Mouse (Mus musculus) common myeloid progenitor, adult 5-6 weeks (primary cell): ENCODE results near the gene Rabac1. TPM values are rescaled to one million over a fixed set of nuclear protein-coding genes. Genes with fewer than 3 reads are reported as not detected.

Experiments
- ATAC-seq: replicated peaks from 2 replicates; pipeline ENCODE4 v1.8.0; 2016; ENCODE audit warnings: low read depth, mild to moderate bottlenecking, moderate TSS enrichment, inconsistent platforms; ENCODE audit not compliant: poor library complexity, severe bottlenecking
- total RNA-seq: library from RNA; stranded (forward); fragments of 200-1000, 187-1606 nt; gene quantifications from 2 replicates; pipeline ENCODE4 v1.2.3, GENCODE M21; 2017

Gene Rabac1
- total RNA-seq, 1 experiment from 2014 or later: 82.6 TPM

DNA sequence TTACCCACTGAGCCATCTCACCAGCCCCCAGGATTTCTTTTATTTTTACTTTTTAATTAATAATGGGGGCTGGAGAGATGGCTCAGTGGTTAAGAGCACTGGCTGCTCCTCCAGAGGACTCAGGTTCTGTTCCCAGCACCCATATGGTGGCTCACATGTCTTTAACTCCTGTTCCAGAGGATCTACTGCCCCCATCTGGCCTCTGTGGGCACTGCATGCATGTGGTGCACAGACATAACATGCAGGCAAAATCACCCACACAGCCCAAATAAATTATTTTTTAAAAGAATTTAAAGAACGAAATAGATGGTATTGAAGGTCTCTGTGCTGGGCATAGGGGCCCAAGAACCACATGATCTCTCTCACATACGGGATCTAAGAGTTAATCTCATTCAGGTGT is 11.8 kb upstream of the Rabac1 start:
- ATAC-seq: no peak

DNA sequence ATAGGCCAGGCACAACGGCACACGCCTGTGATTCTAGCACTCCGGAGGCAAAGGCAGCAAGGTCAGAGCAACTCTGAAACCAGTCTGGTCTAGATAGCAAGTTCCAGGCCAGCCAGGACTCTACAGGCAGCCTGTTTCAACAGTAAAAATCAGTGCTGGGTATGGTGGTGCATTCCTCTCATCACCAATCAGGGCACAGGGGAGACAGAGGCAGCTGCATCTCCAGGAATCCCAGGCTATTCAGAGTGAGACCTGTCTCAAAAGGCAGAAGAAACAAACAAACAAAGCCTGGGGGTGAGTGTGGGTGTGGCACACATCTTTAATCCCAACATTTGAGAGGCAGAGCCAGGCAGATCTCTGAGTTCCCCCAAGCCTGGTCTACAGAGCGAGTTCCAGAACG is 10.8 kb upstream of the Rabac1 start:
- ATAC-seq: no peak

DNA sequence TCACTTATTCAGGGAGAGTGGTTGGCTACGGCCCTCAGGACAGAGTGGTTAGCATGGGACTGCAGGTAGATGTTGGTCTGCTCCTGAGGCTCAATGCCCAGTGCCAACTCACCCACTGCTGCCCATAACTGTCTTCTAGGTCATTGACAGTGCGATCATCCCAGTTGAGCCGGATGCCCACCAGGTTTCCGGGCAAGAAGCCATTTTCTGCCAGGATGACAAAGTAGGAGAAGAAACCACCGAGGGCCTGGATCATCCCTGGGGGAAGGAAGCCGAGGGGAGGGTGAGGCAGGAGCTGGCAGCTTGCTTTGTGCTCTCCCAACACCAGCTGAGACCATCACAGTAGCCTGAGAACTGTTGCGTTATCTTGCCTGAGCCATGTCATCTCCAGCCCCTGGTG is 7.9 kb upstream of the Rabac1 start:
- no peak for ATAC-seq

DNA sequence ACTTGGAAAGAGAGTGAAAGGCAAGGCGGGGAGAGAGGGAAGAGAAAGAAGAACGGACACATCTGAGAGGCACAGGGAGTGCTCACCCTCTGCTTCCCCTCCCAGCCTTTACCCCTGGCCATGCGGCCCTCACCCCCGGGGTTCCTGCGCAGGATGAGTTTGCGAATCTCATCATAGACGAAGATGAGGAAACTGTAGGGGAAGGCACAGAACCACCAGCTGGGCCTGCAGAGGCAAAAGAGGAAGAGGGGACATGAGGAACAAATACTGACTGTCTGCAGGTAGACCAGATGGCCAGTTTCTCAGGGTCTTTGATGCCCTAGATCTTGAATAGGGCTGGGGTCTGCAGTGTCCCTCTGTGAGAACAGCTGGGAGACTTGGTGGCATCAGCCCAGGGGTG is 6.2 kb upstream of the Rabac1 start:
- peak; percentile 84 for ATAC-seq

DNA sequence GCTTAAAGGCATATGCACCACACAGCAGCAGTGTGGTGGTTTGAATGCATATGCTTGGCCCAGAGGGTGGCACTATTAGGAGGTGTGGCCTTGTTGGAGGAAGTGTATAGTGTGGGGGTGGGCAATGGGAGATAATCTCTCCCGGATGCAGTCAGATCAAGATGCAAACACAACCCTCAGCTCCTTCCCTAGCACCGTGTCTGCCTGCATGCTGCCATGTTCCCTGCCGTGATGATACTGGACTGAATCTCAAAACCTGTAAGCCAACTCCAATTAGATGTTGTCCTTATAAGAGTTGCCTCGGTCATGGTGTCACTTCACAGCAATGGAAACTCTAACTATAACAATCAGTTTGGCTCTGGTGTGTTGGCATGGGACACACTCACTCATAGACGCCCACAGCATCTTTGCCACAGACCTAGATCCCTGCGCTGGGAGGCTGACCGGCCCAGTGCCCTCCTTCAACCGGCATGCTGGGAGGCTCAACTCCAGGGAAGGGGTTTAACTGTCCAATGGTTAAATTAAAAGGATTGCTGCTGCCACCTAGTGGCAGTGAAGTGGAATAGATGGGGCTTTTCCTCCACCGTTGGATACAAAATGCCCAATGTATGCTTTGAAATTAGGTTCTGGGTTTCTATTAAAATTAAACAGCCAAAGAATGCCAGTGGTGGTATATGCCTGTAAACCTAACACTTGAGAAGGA is 2.5 kb upstream of the Rabac1 start:
- ATAC-seq: peak; percentile 23; the same call in 1 of the 2 replicates

DNA sequence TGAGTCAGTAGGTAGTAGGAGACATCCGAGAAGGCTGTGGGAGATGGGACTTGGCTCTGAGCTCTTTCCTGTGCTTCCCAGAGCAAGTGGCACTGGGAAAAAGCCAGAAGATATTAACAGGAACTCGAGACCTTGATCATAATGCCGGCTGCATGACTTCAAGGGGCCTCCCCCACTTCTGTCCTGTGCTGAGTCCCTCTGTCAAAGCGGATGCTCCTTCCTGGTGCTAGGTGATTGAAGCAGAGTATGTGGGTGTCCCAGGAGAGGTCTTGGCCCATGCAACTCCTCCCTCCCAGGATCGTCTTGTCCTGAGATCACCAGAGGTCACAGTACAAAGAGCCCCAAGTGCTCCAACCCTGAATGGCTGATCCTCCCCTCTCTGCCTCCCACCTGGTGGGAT is 1.3 kb upstream of the Rabac1 start:
- no peak for ATAC-seq

DNA sequence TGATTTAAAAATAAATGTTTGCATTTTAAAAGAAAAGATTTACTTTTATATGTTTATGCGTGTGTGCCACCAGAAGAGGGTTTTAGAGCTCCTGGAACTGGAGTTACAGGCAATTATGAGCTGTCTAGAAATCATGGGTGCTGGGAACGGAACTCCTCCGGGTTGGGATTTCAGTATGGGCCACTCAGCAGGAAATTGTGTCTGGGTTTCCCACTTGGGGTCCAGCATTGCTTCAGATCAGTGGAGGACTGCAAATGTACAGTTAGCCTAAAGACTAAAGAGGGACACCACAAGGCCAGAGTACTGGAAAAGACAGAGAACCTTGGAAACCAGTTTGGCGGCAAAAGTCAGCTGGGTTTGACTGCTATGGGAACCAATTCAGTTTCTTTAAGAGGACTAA is 654 bp upstream of the Rabac1 start:
- ATAC-seq: no peak

DNA sequence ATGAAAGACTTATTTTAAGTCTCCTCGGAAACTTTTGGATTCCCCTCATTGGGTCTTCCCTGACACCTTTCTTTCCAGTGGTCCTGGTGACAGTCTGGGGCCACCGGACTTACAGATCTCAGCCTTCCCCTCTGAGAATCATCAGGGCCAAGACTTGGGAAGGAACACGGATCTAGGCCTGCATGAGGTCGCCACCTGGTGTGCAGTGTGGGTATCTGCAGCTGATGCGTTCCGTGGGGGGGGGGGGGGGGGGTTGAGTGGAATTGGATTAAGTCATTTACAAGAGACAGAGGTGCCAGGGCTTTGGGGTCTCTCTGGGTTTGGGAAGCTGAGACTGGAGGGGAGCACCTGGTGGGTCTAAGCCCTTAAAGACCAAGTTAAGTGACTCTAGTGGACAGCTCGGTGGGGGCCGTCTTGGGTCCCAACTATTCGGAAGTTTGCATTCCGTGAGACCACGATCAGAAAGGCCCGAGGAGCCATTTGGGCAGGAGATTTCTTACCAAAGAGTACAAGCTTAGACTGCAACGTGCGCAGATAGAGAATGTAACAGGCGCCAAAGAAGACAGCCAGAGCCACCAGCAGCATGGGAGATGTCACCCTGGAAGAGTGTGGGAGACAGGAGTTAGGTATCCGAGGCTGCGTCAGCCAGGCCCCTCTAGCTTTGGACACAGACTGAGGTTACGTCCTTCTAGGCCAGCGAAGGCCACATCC is 1.1 kb downstream of the Rabac1 start:
- ATAC-seq: no peak

DNA sequence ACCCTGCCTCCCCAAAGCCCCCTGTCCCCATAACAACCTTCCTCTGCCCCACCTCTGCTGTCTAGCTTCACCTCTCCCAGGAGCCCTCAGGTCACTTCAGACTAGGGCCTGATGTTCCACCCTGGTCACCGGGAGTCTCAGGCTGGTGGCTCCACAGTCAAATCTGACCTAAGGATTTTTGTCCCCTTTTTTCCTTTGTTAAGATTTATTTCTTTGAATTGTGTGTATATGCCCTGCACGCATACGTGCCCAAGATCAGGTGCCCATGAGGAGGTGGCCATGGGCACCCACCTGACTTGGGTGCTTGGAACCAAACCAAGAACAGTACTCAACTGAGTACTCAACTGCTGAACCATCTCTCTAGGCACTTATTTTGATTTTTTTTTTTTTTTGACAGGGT is 2.2 kb downstream of the Rabac1 start:
- ATAC-seq: no peak

DNA sequence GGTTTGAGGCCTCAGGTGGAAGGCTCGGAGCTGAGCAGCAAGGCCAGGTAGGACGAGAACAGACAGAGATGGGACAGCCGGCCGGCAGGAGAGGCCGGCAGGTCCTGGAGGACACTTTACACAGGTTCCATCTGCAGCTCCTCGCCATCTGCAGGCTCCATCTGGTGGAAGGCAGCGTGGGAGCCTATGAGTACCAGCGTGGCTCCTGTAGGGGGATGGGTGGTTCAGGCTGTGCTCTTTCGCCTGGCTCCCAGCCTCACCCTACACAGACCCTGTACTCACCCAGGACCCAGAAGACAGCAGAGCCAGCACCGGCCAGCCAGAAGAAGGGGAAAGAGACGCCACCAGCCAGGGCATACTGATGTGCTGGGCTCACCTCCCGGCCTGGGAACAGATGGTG is 2.7 kb downstream of the Rabac1 start:
- no peak for ATAC-seq

DNA sequence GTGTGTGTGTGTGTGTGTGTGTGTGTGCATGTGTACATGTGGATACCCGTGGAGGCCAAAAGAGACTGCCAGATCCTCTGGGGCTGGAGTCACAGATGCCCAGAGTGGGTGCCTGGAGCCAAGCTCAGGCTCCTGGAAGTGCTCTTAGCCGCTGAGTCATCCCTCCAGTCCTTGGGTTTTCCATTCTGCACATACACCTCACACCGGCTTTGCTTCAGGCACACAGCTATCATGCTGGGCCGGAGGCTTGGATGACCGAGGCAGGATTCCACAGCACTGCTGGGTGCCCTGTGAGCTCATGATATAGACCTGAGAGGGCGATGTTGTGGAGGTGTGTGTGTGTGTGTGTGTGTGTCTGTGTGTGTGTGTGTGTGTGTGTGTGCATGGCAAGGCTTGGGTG is 4.1 kb downstream of the Rabac1 start:
- ATAC-seq: no peak

DNA sequence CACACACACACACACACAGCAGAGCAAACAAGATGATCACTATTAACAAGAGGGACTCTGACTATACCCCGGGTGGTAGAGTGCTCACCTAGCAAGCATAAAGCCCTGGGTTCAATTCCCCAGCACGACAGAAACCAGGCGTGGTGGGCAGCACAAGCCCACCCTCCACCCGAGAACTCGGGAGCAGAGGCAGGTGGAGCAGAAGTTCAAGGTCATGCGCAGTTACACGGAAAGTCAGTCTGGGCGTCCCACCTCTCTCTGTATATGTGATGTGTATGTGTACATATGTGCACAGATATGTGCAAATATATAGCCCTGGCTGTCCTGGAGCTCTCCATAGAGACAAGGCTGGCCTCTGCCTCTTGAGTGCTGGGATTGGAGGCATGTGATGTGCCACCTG is 4.6 kb downstream of the Rabac1 start:
- no peak for ATAC-seq

DNA sequence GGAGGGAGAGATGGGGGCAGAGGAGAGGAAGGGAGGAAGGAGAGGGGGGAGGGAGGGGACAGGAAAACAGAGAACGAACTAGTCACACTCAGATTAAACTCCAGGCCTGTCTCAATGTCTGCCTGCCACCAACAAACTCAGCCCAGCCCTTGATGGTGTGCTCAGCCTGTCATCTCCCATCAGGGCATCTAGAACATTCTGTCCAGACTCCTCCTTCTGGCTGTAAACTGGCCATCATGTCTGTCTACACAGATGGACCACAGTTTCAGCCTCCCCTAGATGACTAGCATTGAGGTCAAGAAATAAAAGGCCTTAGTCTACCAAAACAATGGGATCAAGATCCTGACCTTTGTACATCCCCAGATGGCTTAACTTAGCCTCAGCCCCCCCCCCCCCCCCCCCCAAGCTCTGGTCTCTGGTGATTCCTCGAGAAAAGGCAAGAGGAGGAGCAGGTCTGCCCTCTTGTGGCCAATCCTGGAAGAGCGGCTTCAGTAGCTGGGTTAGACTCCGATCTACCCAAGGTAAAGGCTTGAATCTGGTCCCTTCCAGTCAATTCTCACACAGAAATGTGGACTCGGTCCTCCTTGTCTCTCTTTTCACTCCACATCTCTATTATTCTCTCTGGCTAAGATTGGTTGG is 7.5 kb downstream of the Rabac1 start:
- peak; percentile 69 for ATAC-seq

DNA sequence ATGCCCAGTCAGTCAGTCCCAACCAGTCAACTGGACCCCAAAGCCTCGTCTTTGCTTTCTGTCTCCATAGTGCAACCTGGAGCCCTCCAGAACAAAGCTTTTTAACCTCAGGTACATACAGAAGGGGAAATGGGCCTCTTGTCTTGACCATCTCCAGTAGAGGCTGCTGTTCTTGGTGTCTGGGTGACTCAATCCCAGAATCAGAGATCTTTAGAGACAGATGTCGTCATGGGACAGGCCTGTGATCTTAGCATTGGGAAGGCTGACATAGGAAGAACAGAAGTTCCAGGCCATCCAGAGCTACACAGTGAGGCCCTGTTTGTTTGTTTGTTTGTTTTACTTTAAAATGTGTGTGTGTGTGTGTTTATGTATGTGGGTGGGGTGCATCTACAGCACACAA is 8.3 kb downstream of the Rabac1 start:
- no peak for ATAC-seq

DNA sequence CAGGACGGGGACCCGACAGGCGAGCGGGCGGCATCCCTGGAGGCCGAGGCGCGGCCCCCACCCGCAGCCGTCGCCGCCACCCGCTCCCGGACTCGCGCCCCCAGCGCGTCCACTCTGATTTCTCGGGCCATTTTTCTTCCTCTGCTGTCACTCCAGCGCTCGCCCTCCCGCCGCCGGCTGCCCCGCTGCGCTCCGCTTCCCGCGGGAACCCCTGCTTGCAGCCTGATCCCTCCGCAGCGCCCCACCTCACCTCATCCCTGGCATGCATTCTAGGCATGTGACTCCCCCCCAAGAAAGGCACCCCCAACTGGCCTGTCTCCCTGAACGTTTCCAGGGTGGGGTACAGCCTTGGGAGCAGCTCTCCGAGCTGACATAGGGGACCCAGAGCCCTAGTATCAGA is 17.3 kb downstream of the Rabac1 start:
- ATAC-seq: no peak

DNA sequence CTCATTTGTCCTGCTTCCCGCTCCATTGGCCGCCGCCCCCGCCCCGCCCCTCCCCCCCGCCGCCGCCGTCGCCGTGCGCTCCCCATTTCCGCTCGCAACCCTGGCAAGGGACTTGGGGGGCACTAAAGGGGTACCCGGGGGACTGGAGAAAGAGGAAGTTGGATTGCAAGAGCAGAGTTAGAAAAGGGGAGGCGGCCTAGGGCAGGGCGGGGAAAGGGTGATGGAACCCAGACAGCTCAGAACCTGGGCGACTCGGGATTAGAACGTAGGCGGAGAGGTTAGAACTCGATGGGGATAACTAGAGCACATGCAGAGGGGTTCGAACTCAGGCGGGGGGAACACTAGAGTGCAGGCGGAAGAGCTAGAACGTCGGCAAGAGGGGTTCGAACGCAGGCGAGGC is 18.1 kb downstream of the Rabac1 start:
- ATAC-seq: peak; percentile 86

DNA sequence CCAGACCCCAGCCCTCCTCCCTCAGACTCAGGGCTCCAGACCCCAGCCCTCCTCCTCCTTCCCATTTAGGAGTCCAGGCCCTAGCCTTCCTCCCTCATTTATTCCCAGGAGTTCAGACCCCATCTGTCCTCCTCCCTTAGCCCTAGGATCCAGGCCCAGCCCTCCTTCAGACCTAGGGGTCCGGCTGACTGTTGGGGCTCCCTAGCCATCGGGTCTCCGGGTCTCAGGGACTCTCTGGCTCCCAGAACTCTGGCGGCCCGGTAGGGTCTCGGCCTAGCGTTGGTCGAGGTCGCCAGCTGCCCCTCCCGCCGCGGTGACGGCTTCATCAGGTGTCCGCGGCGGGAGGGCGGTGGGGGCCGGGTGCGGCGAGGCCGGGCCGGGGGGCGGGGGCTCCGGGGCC is 18.6 kb downstream of the Rabac1 start:
- no peak for ATAC-seq

DNA sequence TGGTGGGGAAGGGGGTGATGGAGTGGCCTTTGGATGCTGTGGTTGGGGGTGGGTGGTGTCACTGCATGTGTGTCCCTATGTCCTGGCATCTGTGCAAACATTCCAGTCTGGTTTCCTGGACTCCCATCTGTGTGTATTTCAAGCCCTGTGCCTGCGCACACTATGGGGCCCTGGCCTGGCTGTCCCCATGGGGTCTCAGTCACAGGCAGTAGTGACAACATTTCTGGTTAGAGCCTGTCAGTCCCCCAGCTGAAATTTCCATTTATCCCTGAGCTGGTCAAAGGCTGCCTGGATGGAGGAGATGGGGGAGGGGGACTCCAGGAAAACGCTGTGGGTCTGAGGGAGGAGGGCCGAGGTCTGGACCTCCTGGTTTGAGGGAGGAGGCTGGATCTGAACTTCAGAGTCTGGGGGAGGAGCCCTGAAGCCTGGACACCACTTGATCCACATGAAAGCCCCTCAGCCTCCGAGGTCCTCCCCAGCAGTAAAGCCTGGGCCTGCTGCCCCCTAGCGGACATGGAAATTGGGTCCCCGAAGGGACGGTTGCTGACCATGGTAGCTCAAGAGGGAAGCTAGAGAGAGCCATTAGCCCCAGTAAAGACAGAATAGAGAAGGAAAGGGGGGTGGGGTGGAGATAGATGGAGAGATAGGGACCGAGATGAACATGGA is 22.5 kb downstream of the Rabac1 start:
- ATAC-seq: peak; percentile 69

DNA sequence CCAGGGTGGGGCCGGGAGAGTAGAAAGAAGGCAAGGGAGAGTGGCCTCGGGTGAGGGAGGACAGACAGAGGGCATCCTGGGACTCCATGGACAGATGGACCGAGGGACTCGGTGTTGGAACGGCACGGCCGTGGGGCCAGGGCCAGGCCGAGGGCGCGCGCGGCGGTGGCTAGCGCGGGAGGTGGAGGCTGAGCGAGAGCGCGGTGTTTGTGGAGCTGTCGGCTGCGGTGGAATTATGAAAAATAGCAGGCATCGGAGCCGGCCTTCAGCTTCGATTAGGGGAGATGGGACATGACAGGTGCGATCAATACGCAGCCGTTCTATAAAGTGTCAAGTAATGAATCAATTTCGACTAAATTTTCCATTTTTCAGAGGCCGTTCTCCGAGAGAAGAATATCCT is 23.8 kb downstream of the Rabac1 start:
- no peak for ATAC-seq

DNA sequence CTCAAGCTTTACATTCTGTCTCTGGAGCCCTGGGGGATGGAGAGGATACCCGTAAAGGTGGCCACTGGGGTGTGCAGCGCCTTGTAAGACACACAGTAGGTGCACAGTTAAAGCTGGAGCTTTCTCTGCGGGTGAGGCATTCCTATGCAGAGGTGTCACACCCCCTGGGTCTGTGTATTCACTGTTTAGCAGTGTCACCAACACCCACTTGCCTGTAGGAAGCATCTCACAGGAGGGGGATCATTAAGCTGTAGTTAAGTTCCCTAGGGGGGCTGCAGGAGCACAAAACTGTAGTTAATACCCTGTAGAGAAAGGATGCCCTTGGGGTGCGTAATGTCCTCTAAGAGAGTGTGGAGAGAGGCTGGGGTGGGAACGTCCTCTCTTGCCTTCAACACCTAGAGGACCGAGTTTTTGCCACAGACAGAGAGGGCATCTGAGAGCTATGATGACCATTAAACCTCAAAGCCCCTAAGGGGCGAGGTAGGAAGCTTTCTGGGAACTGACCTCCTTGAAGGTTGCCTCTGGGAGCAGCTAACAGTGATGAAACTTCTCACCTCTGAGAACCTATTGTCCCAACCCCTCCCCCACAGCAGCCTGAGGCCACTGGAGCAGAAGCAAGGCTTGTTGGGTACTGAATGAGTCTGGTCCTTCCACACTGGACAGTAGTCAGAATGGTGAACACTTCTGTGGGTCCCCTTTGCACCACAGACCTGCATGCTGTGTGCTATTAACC is 25.1 kb downstream of the Rabac1 start:
- no peak for ATAC-seq
